Mouse (Mus musculus): ENCODE measurements around the gene Cd52. TPM values are rescaled to one million over a fixed set of nuclear protein-coding genes. Genes with fewer than 3 reads are reported as not detected.

Gene Cd52
- polyA plus RNA-seq, 1 experiment from 2014 or later = 23.8 TPM

GRCm38 (mm10) chr4:134084999-134085398, 9.9 kb downstream of the Cd52 start:
- Histone ChIP-seq H3K9me3 (ENCODE audit: control insufficient read depth, low read length) (no peaks in the 10 kb centered on the region), H3K4me3 (ENCODE audit: low read length) (no peak overlapping the region), H3K4me2 (ENCODE audit: low read depth, low read length) (no peak overlapping the region), H3K9ac (ENCODE audit: low read length) (no peak overlapping the region), H3K36me3 (ENCODE audit: control insufficient read depth, insufficient read depth, low read length) (no peaks in the 10 kb centered on the region), H3K27ac (ENCODE audit: low read length) (no peak overlapping the region), H3K4me1 (replicated peaks; ENCODE audit: control insufficient read depth, insufficient read depth, low read length) (peaks cover 7% of the 10 kb centered on the region; the same call in 1 of the 2 replicates), H3K27me3 (ENCODE audit: control insufficient read depth, insufficient read depth, low read depth, low read length) (no peaks in the 10 kb centered on the region)
- WGBS = 93% methylated on average over 4 of the region's 4 CpGs
- no peak for ATAC-seq (ENCODE audit: low read depth)

GRCm38 (mm10) chr4:134082460-134082859, 12.4 kb downstream of the Cd52 start:
- Histone ChIP-seq H3K4me3 (ENCODE audit: low read length) (peak overlapping the region; percentile 41), H3K4me2 (ENCODE audit: low read depth, low read length) (peak overlapping the region; percentile 57), H3K27me3 (ENCODE audit: control insufficient read depth, insufficient read depth, low read depth, low read length) (no peaks in the 10 kb centered on the region), H3K27ac (ENCODE audit: low read length) (no peak overlapping the region), H3K9me3 (ENCODE audit: control insufficient read depth, low read length) (no peaks in the 10 kb centered on the region), H3K4me1 (replicated peaks; ENCODE audit: control insufficient read depth, insufficient read depth, low read length) (peaks cover 7% of the 10 kb centered on the region; the same call in 1 of the 2 replicates), H3K36me3 (ENCODE audit: control insufficient read depth, insufficient read depth, low read length) (no peaks in the 10 kb centered on the region), H3K9ac (ENCODE audit: low read length) (peak overlapping the region; percentile 21; the same call in 1 of the 2 replicates)
- WGBS = 10% methylated on average over 7 of the region's 7 CpGs
- ATAC-seq (ENCODE audit: low read depth) = no peak

- peaks cover 7% of the 10 kb centered on the region; the same call in 1 of the 2 replicates for H3K4me1 ChIP-seq (replicated peaks; ENCODE audit: control insufficient read depth, insufficient read depth, low read length)
- H3K9me3 ChIP-seq (ENCODE audit: control insufficient read depth, low read length) = no peaks in the 10 kb centered on the region
- WGBS = 0% methylated on average over 41 of the region's 41 CpGs
- no peaks in the 10 kb centered on the region for H3K27me3 ChIP-seq (ENCODE audit: control insufficient read depth, insufficient read depth, low read depth, low read length)
- H3K27ac ChIP-seq (ENCODE audit: low read length) = no peak overlapping the region
- peak overlapping the region; percentile 21 for H3K9ac ChIP-seq (ENCODE audit: low read length)
- peak overlapping the region; percentile 57 for H3K4me2 ChIP-seq (ENCODE audit: low read depth, low read length)
- H3K36me3 ChIP-seq (ENCODE audit: control insufficient read depth, insufficient read depth, low read length) = no peaks in the 10 kb centered on the region
- H3K4me3 ChIP-seq (ENCODE audit: low read length) = peak overlapping the region; percentile 41
- ATAC-seq (ENCODE audit: low read depth) = peak; percentile 90
These were observed 13.0 kb downstream of the Cd52 start for GRCm38 (mm10) chr4:134081730-134082386.

- no peak overlapping the region for H3K27ac ChIP-seq (ENCODE audit: low read length)
- H3K4me1 ChIP-seq (replicated peaks; ENCODE audit: control insufficient read depth, insufficient read depth, low read length) = peaks cover 7% of the 10 kb centered on the region; the same call in 1 of the 2 replicates
- no peaks in the 10 kb centered on the region for H3K9me3 ChIP-seq (ENCODE audit: control insufficient read depth, low read length)
- ATAC-seq (ENCODE audit: low read depth) = no peak
- no peaks in the 10 kb centered on the region for H3K27me3 ChIP-seq (ENCODE audit: control insufficient read depth, insufficient read depth, low read depth, low read length)
- no peaks in the 10 kb centered on the region for H3K36me3 ChIP-seq (ENCODE audit: control insufficient read depth, insufficient read depth, low read length)
- H3K9ac ChIP-seq (ENCODE audit: low read length) = no peak overlapping the region
- 77% methylated on average over 4 of the region's 4 CpGs for whole genome bisulfite sequencing
- H3K4me3 ChIP-seq (ENCODE audit: low read length) = no peak overlapping the region
- no peak overlapping the region for H3K4me2 ChIP-seq (ENCODE audit: low read depth, low read length)
These were observed 14.2 kb downstream of the Cd52 start for GRCm38 (mm10) chr4:134080674-134081073.

GRCm38 (mm10) chr4:134078694-134079093, 16.2 kb downstream of the Cd52 start:
- H3K9me3 ChIP-seq (ENCODE audit: control insufficient read depth, low read length) = no peaks in the 10 kb centered on the region
- no peaks in the 10 kb centered on the region for H3K36me3 ChIP-seq (ENCODE audit: control insufficient read depth, insufficient read depth, low read length)
- peaks cover 7% of the 10 kb centered on the region; the same call in 1 of the 2 replicates for H3K4me1 ChIP-seq (replicated peaks; ENCODE audit: control insufficient read depth, insufficient read depth, low read length)
- H3K27ac ChIP-seq (ENCODE audit: low read length) = no peak overlapping the region
- H3K4me3 ChIP-seq (ENCODE audit: low read length) = no peak overlapping the region
- no peak overlapping the region for H3K4me2 ChIP-seq (ENCODE audit: low read depth, low read length)
- 6% methylated on average over 3 of the region's 3 CpGs for WGBS
- peak; percentile 48 for ATAC-seq (ENCODE audit: low read depth)
- H3K27me3 ChIP-seq (ENCODE audit: control insufficient read depth, insufficient read depth, low read depth, low read length) = no peaks in the 10 kb centered on the region
- no peak overlapping the region for H3K9ac ChIP-seq (ENCODE audit: low read length)

GRCm38 (mm10) chr4:134068793-134069580, 25.9 kb downstream of the Cd52 start:
- H3K36me3 ChIP-seq (ENCODE audit: control insufficient read depth, insufficient read depth, low read length) = no peaks in the 10 kb centered on the region
- no peaks in the 10 kb centered on the region for H3K27me3 ChIP-seq (ENCODE audit: control insufficient read depth, insufficient read depth, low read depth, low read length)
- no peak overlapping the region for H3K4me2 ChIP-seq (ENCODE audit: low read depth, low read length)
- no peak overlapping the region for H3K27ac ChIP-seq (ENCODE audit: low read length)
- WGBS = 85% methylated on average over 4 of the region's 4 CpGs
- no peak overlapping the region for H3K4me3 ChIP-seq (ENCODE audit: low read length)
- H3K9me3 ChIP-seq (ENCODE audit: control insufficient read depth, low read length) = no peaks in the 10 kb centered on the region
- no peak overlapping the region for H3K9ac ChIP-seq (ENCODE audit: low read length)
- H3K4me1 ChIP-seq (replicated peaks; ENCODE audit: control insufficient read depth, insufficient read depth, low read length) = peaks cover 2% of the 10 kb centered on the region; the same call in 1 of the 2 replicates
- no peak for ATAC-seq (ENCODE audit: low read depth)

- peak; percentile 43 for ATAC-seq (ENCODE audit: low read depth)
- Histone ChIP-seq H3K4me1 (replicated peaks; ENCODE audit: control insufficient read depth, insufficient read depth, low read length) (peaks cover 2% of the 10 kb centered on the region; the same call in 1 of the 2 replicates), H3K4me2 (ENCODE audit: low read depth, low read length) (no peak overlapping the region), H3K4me3 (ENCODE audit: low read length) (no peak overlapping the region), H3K27ac (ENCODE audit: low read length) (no peak overlapping the region), H3K27me3 (ENCODE audit: control insufficient read depth, insufficient read depth, low read depth, low read length) (no peaks in the 10 kb centered on the region), H3K9ac (ENCODE audit: low read length) (no peak overlapping the region), H3K36me3 (ENCODE audit: control insufficient read depth, insufficient read depth, low read length) (no peaks in the 10 kb centered on the region), H3K9me3 (ENCODE audit: control insufficient read depth, low read length) (no peaks in the 10 kb centered on the region)
- 72% methylated on average over 7 of the region's 7 CpGs for WGBS
These were observed 26.9 kb downstream of the Cd52 start for GRCm38 (mm10) chr4:134067833-134068544.

GRCm38 (mm10) chr4:134067383-134067782, 27.5 kb downstream of the Cd52 start:
- Histone ChIP-seq H3K36me3 (ENCODE audit: control insufficient read depth, insufficient read depth, low read length) (no peaks in the 10 kb centered on the region), H3K27ac (ENCODE audit: low read length) (no peak overlapping the region), H3K4me3 (ENCODE audit: low read length) (no peak overlapping the region), H3K27me3 (ENCODE audit: control insufficient read depth, insufficient read depth, low read depth, low read length) (no peaks in the 10 kb centered on the region), H3K9me3 (ENCODE audit: control insufficient read depth, low read length) (no peaks in the 10 kb centered on the region), H3K4me2 (ENCODE audit: low read depth, low read length) (no peak overlapping the region), H3K4me1 (replicated peaks; ENCODE audit: control insufficient read depth, insufficient read depth, low read length) (peaks cover 2% of the 10 kb centered on the region; the same call in 1 of the 2 replicates), H3K9ac (ENCODE audit: low read length) (no peak overlapping the region)
- no peak for ATAC-seq (ENCODE audit: low read depth)
- 74% methylated on average over 8 of the region's 8 CpGs for WGBS

All from lung, embryonic 16.5 days (tissue).